Mouse (Mus musculus): Measurements from ENCODE around the gene Ric3.

DNA sequence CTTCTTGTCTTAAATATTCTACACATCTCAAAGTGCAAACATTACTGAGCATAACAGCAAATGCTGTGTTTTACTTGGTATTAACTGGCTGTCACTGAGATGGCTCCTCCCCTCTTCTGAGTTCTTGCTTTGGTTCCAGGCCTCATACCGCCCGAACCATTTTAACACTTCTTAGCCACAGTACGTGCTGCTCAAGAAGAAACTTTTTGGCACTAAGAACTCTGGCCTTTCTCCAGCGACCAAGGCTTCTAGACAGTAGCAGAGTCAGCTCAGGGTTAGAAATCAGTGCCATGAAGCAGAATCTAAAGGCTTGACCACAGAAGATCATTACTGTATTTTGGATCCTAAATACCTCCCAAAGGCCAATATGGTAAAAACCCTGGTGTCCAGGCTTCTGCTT lies 13.5 kb downstream of the Ric3 start:
- no peak for TF ChIP-seq EP300 (optimal IDR thresholded peaks at IDR 0.05)
- TF ChIP-seq CTCF (IDR thresholded peaks at IDR 0.05; ENCODE audit: low read depth), result no peak
